Mouse (Mus musculus): ENCODE data around the gene Trpm8.

Gene Trpm8

DNA sequence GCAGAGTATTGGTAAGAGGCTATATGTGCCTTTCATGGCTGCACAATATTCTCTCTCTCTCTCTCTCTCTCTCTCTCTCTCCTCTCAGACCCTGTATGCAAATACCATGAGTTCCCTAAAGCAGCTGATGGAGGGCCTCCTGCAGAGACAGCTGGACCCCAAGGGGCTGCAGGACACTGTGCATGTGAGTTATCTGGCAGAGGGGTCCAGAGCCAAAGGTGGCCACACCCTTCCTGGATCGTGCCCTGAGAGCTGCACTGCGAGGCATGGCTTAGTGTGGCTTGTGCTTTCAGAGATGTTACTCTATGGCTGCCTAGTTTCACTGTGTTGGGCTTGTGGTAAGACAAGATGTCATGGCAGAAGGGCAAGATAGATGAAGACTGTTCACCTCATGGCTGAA is 29.8 kb upstream of the Trpm8 start:
- in situ Hi-C loops (cut with MboI, MseI), result no loop called here

- in situ Hi-C loops (cut with MboI, MseI), result no loop called here
Measured at GRCm38 (mm10) chr1:88248658-88249057, 28.8 kb upstream of the Trpm8 start.

- in situ Hi-C loops (cut with MboI, MseI), result no loop called here
Measured at GRCm38 (mm10) chr1:88249596-88249995, 27.9 kb upstream of the Trpm8 start.

- in situ Hi-C loops (cut with MboI, MseI), result no loop called here
Measured at GRCm38 (mm10) chr1:88250023-88250422, 27.4 kb upstream of the Trpm8 start.

GRCm38 (mm10) chr1:88253106-88253505 is 24.4 kb upstream of the Trpm8 start:
- in situ Hi-C loops (cut with MboI, MseI), result no loop called here

DNA sequence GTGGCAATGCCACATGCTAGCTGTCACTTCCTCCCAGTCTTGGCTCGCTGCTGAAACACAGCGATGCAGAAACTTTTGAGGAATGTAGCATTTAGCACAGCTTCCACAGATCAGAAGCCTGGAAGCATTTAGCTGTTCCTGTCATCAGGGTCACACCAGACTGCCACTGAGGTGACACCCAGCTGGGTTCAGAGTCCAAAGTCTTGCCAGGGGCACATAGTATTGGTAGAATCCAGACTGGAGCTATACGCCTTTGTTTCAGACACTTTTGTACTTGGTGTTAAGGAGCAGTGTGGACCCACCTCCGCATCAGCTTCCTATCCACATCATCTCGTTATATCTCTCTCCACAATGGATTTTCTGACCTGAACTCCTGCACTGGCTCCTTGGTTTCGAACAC is 23.9 kb upstream of the Trpm8 start:
- in situ Hi-C loops (cut with MboI, MseI), result no loop called here

- in situ Hi-C loops (cut with MboI, MseI), result no loop called here
Measured at GRCm38 (mm10) chr1:88254793-88255465, 22.5 kb upstream of the Trpm8 start.

DNA sequence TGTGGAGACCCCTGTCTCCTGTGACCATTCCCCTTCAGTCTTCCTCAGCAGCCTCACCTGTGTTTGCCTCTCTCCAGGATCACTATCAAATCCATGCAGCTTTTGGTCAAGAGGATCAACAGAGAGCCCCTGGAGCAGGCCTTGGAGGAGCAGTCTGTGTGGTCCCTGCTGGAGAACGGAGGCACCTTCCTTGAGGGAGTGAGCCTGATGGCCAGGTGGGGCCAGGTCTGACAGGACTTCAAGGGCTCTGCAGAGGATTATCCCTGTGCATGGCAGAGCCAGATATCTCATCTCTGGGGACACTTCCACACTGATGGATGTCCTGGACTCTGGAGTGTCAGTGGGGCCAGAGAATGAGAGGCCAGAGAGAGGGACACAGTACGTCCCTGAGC is 22.0 kb upstream of the Trpm8 start:
- in situ Hi-C loops (cut with MboI, MseI), result no loop called here

- in situ Hi-C loops (cut with MboI, MseI), result no loop called here
Measured at GRCm38 (mm10) chr1:88255989-88256754, 21.3 kb upstream of the Trpm8 start.

DNA sequence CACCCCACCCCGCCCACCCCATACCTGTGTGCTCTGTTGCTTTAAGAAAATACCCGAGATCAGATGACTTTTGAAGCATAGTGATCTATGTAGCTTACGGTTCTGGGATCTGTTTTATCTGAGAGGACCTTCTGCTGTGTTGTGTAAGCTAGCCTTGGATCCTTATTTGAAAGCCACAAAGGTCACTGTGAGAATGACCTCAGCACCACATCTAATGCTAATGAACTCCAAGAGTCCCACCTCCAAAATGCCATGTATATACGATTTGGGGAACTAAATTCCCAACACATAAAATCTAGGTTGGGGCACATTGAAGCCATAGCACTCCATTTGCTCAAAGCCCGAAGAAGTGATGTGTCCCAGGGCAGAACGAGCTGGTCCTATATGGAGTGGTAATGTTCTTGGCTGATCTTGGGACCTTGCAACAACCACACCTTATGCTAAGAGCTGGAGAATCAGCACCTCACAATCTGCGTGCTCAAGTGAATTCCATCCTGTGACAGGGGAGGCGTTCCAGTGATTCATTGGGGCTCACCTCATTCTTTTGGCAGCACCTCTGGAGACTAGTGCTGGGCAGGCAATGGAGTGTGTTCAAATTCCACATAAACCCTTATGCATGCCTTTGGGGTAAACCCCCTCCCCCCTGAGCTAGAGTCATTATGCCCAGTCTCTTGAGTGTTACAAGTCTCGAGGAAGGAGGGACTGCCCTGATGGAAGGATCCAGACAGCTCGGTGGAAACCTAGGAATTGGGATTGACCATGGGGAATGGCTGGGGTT is 20.4 kb upstream of the Trpm8 start:
- in situ Hi-C loops (cut with MboI, MseI), result no loop called here

- in situ Hi-C loops (cut with MboI, MseI), result no loop called here
Measured at GRCm38 (mm10) chr1:88257681-88258080, 19.8 kb upstream of the Trpm8 start.

GRCm38 (mm10) chr1:88258361-88258760 is 19.1 kb upstream of the Trpm8 start:
- in situ Hi-C loops (cut with MboI, MseI), result no loop called here

DNA sequence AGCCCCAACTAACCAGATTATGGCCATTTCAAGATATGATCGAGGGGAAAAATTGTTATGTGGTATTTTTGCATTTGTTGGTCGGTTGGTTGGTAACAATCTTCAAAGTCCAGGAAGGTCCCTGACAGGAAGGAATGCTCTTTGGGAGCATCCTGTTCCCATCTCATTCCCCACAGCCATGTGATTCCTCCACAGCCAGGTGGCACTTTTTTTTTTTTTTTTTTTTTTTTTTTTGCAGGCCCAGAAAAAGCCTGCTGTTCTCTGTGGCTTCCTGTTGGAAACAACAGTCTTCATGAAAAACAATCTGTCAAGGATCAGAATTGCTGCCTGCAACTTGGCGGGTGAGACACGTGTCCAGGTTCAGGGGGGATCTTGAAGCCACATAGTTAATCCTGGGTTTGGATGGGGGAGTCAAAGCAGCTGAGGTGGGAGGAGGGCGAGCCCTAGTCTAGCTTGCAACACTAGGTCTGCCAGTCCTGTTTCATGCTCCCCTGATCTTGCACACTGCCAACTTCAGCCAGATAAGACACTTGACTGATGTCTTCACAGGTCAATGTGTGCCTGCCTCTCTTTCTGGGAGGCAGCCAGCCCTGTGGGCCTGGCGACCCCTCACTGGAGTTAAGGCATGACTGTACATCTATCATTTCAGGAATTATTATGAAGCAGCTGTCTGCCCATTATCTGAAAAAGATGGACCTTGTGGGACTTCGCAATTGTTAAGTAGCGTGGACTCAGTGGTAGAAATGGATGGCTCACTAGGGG is 18.4 kb upstream of the Trpm8 start:
- in situ Hi-C loops (cut with MboI, MseI), result no loop called here

GRCm38 (mm10) chr1:88259643-88260024 is 17.8 kb upstream of the Trpm8 start:
- in situ Hi-C loops (cut with MboI, MseI), result no loop called here

DNA sequence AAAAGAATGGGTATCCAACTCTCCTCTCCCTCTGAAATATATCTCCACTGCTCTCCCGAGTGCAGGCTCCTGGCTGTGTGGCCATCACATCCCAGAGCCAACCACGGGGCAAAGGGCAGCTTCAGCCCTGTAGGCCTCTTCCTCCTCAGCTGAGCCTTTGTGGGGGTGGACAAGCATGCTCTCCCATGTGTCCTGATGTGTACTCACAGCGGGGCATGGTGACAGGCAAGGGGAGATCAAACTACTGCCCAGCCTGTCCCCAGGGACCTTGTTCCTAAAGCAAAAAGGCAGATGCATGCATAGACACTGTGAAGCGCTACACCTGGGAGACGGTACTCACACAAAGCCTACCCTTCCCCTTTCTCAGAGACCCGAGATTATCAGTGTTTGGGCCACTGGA is 17.3 kb upstream of the Trpm8 start:
- in situ Hi-C loops (cut with MboI, MseI), result no loop called here

DNA sequence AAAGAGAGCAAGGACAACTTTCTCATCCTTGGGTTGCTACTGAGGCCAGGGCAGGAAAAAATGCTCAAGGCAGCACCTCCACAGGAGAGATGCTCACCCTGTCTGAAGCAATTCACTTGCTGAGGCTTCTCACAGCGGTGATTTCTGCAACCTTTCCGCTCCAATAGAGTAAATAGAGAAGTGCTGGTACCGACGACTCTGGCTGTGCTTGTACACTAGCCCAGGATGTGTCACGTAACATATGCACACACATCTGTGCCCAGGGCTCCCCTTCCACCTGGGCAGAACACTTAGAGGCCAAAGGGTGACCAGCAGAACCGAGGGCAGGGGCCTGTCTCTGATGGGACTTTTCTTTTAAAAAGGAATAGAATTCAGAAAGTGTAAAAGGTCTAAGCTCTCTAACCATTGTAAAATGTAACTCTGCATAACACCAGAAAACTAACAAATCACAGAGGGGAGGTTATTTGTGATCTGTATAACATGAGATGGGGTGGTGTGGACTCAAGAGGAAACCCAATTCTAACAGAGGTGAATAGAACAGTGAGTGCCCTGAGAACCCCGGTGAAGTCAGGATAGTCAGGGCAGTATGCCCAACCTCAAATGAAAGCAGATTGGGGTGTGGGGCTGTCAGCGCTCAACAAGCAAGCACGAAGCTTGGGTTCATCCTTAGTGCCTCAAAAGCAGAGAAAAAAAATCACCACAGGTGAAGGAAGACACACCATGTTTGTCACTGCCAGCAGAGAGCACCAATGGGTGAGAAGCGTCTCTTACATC is 16.7 kb upstream of the Trpm8 start:
- in situ Hi-C loops (cut with MboI, MseI), result no loop called here

DNA sequence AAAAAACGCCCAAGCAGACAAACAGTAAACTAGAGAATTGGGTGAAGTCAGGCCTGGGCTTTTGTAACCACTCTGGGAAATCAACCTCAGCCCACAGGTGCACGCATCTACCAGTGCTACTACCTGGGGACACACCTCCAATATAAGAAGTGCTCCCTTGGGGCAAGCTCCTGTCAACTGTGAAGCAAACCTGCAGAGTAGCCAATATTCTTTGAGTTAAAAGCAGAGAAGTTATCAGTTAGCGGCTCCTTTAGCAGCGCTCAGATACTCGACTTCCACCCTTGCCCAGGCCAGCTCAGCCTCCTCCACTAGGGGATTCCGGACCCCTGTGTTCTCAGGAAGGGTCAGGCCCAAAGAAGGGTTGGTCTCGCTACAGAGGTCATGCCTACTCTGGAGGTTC is 15.8 kb upstream of the Trpm8 start:
- in situ Hi-C loops (cut with MboI, MseI), result no loop called here

- in situ Hi-C loops (cut with MboI, MseI), result no loop called here
Measured at GRCm38 (mm10) chr1:88262255-88262654, 15.2 kb upstream of the Trpm8 start.

- in situ Hi-C loops (cut with MboI, MseI), result no loop called here
Measured at GRCm38 (mm10) chr1:88262961-88263360, 14.5 kb upstream of the Trpm8 start.

GRCm38 (mm10) chr1:88263778-88264177 is 13.7 kb upstream of the Trpm8 start:
- in situ Hi-C loops (cut with MboI, MseI), result no loop called here

DNA sequence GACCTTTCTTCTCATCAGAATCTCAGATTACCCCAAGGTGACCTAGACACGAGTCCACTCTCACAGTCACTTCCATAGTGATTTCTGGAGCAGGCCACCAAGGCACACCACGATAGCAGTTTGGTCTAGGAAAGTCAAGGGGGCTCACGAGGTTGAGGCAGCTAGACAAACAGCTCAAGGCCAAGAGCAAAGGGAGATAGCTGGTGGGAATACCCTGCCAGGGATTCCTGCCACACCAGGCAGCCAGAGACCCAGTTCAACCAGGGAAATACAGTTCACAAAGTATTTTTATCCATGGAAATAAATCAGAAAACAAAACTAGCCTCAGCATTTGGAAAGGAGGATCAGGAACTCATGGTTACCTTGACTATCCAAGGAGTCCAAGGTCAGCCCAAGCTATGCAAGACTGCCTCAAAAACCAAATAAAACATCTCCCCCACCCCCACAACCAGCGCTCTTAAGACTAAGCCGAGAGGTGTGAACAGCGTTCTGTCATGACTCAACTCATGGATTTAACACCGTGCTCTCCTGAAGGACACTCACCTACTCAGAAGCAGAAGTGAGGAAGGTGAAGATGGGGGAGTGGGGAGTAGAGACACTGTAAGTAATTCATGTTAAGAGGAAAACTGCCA is 13.1 kb upstream of the Trpm8 start:
- in situ Hi-C loops (cut with MboI, MseI), result no loop called here
